Mouse (Mus musculus) embryonic facial prominence, embryonic 12.5 days (tissue): ENCODE data around the gene Slc41a1. TPM values are rescaled to one million over a fixed set of nuclear protein-coding genes. Genes with fewer than 3 reads are reported as not detected.

Source experiments
- ATAC-seq: fragments of 200-750 bp; cut with Nextera tagmentation; 2 replicates; pipeline ENCODE4 v1.8.0; 2017; ENCODE audit not compliant: insufficient number of reproducible peaks, insufficient read depth, low FRiP score, low TSS enrichment
- H3K27ac ChIP-seq: fragments of 300-500 bp; sonication (generic); 2 replicates; pipeline ENCODE4 v1.5.1; 2016; ENCODE audit warnings: mild to moderate bottlenecking
- H3K27me3 ChIP-seq: fragments of 300-500 bp; sonication (generic); 2 replicates; pipeline ENCODE4 v1.6.1; 2016; ENCODE audit warnings: mild to moderate bottlenecking, moderate library complexity
- H3K36me3 ChIP-seq: fragments of 300-500 bp; sonication (generic); 2 replicates; pipeline ENCODE4 v1.6.1; 2016; ENCODE audit warnings: mild to moderate bottlenecking
- H3K4me1 ChIP-seq: fragments of 300-500 bp; sonication (generic); 2 replicates; pipeline ENCODE4 v1.6.1; 2016
- H3K4me2 ChIP-seq: fragments of 300-500 bp; sonication (generic); replicated peaks from 2 replicates; pipeline ENCODE4 v1.6.1; 2016; ENCODE audit warnings: mild to moderate bottlenecking, moderate library complexity
- H3K4me3 ChIP-seq: fragments of 300-500 bp; sonication (generic); 2 replicates; pipeline ENCODE4 v1.5.1; 2016; ENCODE audit warnings: mild to moderate bottlenecking
- H3K9ac ChIP-seq: fragments of 300-500 bp; sonication (generic); 2 replicates; pipeline ENCODE4 v1.6.1; 2016; ENCODE audit warnings: mild to moderate bottlenecking, moderate library complexity
- H3K9me3 ChIP-seq: fragments of 300-500 bp; sonication (generic); 2 replicates; pipeline ENCODE4 v1.6.1; 2016; ENCODE audit warnings: mild to moderate bottlenecking, moderate library complexity
- WGBS: fragments of 180-500 bp; shearing (Covaris S2); methylation state at CpG from one replicate; pipeline ENCODE4 v1.1.7; 2016; 5-methylcytosine and 5-hydroxymethylcytosine counted together
- polyA plus RNA-seq: library from polyadenylated mRNA; unstranded; fragments of >200 nt; fragmentation: Nextera tagmentation; extraction: Ambion mirVana; gene quantifications from 2 replicates; pipeline ENCODE4 v1.2.1, GENCODE M21; 2016

The Slc41a1 gene
- polyA plus RNA-seq, 1 experiment from 2014 or later: 15.1 TPM

DNA sequence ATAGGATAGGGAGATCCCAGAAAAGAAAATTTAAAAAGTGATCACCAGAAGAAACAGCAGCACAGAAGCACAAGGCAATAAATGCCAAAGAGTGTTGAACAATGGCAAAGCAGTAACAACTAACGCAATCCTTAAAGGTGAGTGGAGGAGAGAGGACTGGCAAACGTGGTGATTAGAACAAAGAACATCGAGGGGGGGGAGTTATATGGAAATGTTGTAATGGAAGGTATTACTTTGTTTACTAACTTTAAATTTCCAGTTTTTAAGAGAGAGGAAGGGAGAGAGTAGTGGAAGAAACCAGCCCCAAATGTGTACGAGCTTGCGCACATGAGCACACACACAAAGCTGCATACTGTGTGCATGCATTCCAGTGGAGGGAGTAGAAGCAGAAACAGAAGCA is 38.3 kb downstream of the Slc41a1 start:
- WGBS: 73% methylated on average over 5 of the region's 5 CpGs
- Histone ChIP-seq H3K27ac (no peak overlapping the region), H3K9ac (no peak overlapping the region), H3K36me3 (no peaks in the 10 kb centered on the region), H3K27me3 (no peaks in the 10 kb centered on the region), H3K4me1 (peaks cover 5% of the 10 kb centered on the region; the same call in 1 of the 2 replicates), H3K4me2 (no peak overlapping the region), H3K4me3 (no peak overlapping the region), H3K9me3 (no peaks in the 10 kb centered on the region)
- no peak for ATAC-seq

DNA sequence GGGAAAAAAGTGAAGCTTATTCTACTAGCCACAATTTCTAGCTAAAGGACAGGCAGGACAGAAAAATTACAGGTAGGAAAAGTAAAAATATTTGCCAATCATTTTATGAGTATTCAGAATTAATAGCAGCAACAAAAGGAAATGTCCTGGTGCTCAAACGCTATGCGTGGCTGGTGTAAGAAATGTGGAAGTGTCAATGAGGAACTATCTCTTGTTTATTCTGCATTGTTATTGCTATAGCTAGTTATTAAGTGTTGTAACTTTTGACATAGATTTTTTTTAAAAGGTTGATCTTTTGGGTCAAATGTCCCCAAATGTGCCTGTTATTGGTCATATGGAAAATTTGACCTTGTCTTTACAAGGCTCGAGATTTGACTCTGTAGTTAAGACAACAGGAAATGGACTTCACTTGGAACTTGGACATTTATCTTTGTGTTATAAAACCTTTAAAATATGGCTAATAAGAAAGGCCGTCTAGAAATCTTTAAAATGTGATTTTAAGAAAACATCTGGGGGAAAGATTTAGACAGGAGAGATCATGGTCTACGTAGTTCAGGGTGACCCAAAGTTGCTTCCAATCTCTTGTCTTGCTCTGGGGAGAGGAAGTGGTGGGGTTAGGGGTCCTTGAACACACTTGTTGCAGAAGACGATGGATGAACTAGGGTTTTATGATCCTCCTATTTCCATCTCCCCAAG is 39.2 kb downstream of the Slc41a1 start:
- no peaks in the 10 kb centered on the region for H3K36me3 ChIP-seq
- H3K27ac ChIP-seq: no peak overlapping the region
- H3K4me1 ChIP-seq: peaks cover 5% of the 10 kb centered on the region; the same call in 1 of the 2 replicates
- H3K9me3 ChIP-seq: no peaks in the 10 kb centered on the region
- no peaks in the 10 kb centered on the region for H3K27me3 ChIP-seq
- WGBS: 75% methylated on average over 6 of the region's 6 CpGs
- no peak overlapping the region for H3K4me3 ChIP-seq
- no peak overlapping the region for H3K9ac ChIP-seq
- no peak for ATAC-seq
- no peak overlapping the region for H3K4me2 ChIP-seq

DNA sequence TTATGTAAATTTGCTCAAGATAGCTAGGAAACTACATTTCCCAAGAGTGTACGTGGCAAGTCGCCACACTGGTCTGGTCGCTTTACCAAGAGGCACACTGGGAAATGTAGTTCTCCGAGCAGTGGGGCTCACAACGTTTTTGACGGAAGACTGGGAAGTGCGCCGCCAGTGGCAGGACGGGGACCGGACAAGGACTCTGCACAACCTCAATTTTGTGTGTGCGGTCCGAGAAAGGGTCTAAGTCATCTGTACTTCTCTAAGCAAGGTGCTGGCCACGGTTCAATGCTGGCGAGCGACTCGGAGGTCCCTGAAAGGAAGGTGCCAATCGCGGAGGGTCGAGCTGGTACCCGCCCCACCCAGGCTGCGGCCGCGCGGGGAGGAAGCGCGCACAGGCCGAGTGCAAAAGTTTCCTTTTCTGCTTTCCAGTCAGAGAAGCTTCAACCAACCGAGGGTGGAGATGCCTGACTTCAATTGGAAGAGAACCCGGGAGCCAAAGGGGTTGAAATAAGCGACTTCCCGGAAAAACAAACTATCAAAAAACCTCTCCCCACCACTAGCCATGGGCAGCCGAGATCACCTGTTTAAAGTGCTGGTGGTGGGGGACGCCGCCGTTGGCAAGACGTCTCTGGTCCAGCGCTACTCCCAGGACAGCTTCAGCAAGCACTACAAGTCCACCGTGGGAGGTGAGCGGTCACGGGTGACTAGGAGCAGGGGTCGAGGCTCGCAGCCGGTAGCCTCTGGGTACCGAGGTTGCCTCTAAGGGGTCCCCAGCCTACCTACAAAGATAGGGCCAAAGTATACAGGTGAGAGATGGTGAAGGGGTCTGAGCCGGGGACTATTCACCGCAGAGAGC is 40.0 kb downstream of the Slc41a1 start, which contains the start of gene Rab29:
Rab29 (plus strand) TSS at position 132 of the 853 bp plus-strand sequence.
- Histone ChIP-seq H3K27me3 (no peaks in the 10 kb centered on the region), H3K4me1 (peaks cover 5% of the 10 kb centered on the region; the same call in 1 of the 2 replicates), H3K4me2 (peak within 1 kb of the TSS; percentile 81), H3K27ac (no peak within 1 kb of the TSS), H3K9me3 (no peaks in the 10 kb centered on the region), H3K36me3 (no peaks in the 10 kb centered on the region), H3K9ac (peak within 1 kb of the TSS; percentile 50), H3K4me3 (peak within 1 kb of the TSS; percentile 53)
- ATAC-seq: peak; percentile 86
- 2% methylated on average over 46 of the region's 46 CpGs for WGBS

DNA sequence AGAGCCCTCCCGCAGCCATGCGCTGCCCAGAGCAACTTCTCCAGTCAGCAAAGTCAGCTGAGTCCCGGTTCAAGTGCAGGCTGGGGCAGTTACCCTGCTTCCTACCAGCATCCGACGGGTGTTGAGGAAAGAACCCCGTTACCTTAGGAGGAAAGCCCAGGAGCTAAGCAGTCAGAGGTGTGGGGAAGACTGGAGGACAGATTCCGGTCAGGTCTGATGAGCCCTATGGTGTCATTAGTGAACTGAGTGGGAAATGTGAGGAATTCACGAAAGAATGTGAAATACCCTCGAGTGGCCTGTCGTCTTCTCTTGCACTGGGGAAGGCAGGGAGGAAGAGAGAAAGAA is 40.6 kb downstream of the Slc41a1 start:
- Histone ChIP-seq H3K4me3 (peak overlapping the region; percentile 53), H3K9ac (peak overlapping the region; percentile 50), H3K27me3 (no peaks in the 10 kb centered on the region), H3K9me3 (no peaks in the 10 kb centered on the region), H3K4me1 (peaks cover 5% of the 10 kb centered on the region; the same call in 1 of the 2 replicates), H3K36me3 (no peaks in the 10 kb centered on the region), H3K4me2 (peak overlapping the region; percentile 81), H3K27ac (no peak overlapping the region)
- WGBS: 23% methylated on average over 10 of the region's 10 CpGs
- ATAC-seq: no peak

DNA sequence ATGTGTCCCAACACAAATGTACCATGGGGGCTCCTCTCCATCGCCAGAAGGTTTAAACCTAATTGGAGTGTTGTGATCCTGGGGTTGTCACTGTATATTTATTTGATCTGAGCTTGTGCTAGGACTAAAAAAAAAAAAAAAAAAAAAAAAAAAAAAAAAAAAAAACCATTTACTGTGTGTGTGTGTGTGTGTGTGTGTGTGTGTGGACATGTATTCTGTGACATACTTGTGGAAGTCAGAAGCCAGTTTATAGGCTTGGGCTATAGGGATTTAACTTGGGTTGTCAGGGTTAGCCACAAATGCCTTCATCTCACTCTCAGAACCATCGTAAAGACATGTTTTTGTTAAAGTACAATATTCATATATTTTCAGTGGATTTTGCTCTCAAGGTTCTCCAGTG is 42.3 kb downstream of the Slc41a1 start:
- no peak overlapping the region for H3K4me2 ChIP-seq
- ATAC-seq: no peak
- no peaks in the 10 kb centered on the region for H3K36me3 ChIP-seq
- H3K4me1 ChIP-seq: peaks cover 5% of the 10 kb centered on the region; the same call in 1 of the 2 replicates
- WGBS: 86% methylated on average over 2 of the region's 2 CpGs
- H3K9me3 ChIP-seq: no peaks in the 10 kb centered on the region
- H3K4me3 ChIP-seq: no peak overlapping the region
- no peak overlapping the region for H3K9ac ChIP-seq
- no peaks in the 10 kb centered on the region for H3K27me3 ChIP-seq
- no peak overlapping the region for H3K27ac ChIP-seq

DNA sequence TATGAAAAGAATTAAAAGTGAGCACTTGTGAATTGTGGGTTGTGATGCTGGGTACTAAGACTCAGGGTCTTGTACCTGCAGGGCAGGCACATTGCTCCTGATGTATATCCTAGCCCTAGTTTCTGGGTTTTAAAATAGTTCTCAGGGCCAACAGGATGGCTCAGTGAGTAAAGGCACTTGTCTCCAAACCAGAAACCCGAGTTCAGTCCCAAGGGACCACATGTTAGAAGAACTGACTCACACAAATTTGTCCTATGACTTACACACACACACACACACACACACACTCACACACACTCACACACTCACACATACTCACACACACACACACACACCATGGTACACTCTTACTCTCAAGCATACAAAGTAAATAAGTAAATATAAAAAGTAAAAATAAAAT is 45.6 kb downstream of the Slc41a1 start:
- Histone ChIP-seq H3K36me3 (no peaks in the 10 kb centered on the region), H3K27me3 (no peaks in the 10 kb centered on the region), H3K9ac (no peak overlapping the region), H3K4me1 (peaks cover 2% of the 10 kb centered on the region; the same call in 1 of the 2 replicates), H3K27ac (no peak overlapping the region), H3K4me2 (no peak overlapping the region), H3K9me3 (no peaks in the 10 kb centered on the region), H3K4me3 (no peak overlapping the region)
- ATAC-seq: no peak
- WGBS: 57% methylated on average over 1 of the region's 1 CpGs

DNA sequence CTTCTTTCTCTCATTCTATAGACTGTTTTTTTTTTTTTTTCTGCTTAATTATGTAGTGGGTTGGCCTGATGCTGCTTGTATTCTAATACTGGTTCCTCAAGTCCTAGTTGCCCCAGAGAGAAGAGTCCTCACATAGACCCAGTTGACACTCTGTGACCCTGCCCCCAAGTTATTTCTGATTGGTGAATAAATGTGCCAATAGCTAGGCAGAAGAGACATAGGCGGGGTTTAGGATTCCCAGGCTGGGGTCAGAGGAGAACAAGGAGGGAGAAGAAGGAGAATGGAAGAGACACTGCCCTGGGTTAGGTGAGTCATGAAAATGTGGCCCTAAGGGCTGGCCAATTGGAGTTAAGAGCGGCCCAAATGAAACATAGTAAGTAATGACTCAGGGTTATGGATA is 52.5 kb downstream of the Slc41a1 start:
- Histone ChIP-seq H3K4me2 (no peak overlapping the region), H3K27ac (no peak overlapping the region), H3K36me3 (no peaks in the 10 kb centered on the region), H3K9ac (no peak overlapping the region), H3K4me3 (no peak overlapping the region), H3K4me1 (no peaks in the 10 kb centered on the region), H3K27me3 (no peaks in the 10 kb centered on the region), H3K9me3 (no peaks in the 10 kb centered on the region)
- 83% methylated on average over 2 of the region's 2 CpGs for WGBS
- ATAC-seq: no peak

DNA sequence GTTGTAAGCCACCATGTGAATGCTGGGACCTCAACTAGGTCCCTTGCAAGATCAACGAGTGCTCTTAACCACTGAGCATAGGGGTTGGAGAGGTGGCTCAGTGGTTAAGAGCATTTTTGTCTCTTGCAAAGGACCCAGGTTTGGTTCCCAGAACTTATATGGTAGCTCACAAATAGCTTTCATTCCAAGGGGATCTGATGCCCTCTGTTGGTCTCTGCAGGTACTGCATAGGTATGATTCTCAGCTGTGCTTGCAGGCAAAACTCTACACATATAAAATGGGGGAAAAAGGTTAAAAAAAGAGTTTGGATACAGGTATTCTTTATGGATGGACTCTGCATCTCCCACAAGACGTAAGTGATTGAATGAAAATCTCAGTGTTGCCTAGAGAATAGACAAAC is 55.5 kb downstream of the Slc41a1 start:
- no peaks in the 10 kb centered on the region for H3K36me3 ChIP-seq
- WGBS: 58% methylated on average over 2 of the region's 2 CpGs
- no peaks in the 10 kb centered on the region for H3K9me3 ChIP-seq

DNA sequence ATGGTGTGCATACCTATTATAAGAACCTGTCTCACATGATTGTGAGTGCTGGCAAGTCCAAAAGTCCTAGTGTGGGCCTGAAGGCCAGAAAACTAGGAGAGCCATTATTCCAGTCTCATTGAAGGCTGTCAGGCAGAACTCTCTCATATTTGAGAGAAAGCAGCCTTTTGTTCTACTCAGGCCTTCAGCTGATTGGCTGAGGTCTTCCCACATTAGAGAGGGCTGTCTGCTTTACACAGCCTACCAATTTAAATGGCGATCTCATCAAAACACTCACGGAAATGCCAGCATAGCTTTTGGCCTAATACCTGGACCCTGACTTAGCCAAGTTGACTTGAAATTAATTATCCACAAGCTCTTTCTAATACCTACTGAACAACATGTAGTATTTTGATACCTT is 58.9 kb downstream of the Slc41a1 start:
- Histone ChIP-seq H3K27me3 (no peaks in the 10 kb centered on the region), H3K4me2 (no peak overlapping the region), H3K4me1 (no peaks in the 10 kb centered on the region), H3K9me3 (no peaks in the 10 kb centered on the region), H3K27ac (no peak overlapping the region), H3K9ac (no peak overlapping the region), H3K36me3 (no peaks in the 10 kb centered on the region), H3K4me3 (no peak overlapping the region)
- 81% methylated on average over 2 of the region's 2 CpGs for WGBS
- ATAC-seq: no peak

More for the DNA sequence above, 55.5 kb downstream of the Slc41a1 start:
- H3K4me2 ChIP-seq: no peak overlapping the region
- ATAC-seq: no peak
- no peak overlapping the region for H3K9ac ChIP-seq
- no peaks in the 10 kb centered on the region for H3K4me1 ChIP-seq
- H3K27me3 ChIP-seq: no peaks in the 10 kb centered on the region
- H3K27ac ChIP-seq: no peak overlapping the region
- H3K4me3 ChIP-seq: no peak overlapping the region

DNA sequence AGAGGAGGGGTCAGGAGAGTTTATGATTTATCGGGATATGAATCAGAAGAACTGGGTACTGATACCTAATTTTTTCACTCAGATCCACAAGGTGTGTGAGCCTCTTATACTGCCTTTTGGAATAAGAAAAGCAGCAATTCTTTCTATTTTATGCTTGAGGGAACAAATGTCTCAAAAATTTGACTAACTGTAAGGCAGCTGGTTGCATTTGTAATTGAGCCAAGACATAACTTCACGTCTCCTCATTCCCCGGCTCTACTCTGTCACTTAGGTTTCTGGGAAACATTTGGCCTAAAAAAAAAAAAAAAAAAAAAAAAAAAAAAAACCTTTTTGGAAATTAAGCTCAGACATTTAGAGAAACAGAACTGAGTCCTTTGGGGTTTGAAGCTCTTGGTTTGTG is 59.3 kb downstream of the Slc41a1 start:
- no peak overlapping the region for H3K4me3 ChIP-seq
- H3K36me3 ChIP-seq: no peaks in the 10 kb centered on the region
- ATAC-seq: no peak
- H3K4me2 ChIP-seq: no peak overlapping the region
- 84% methylated on average over 3 of the region's 3 CpGs for WGBS
- H3K9ac ChIP-seq: no peak overlapping the region
- H3K27me3 ChIP-seq: no peaks in the 10 kb centered on the region
- H3K4me1 ChIP-seq: no peaks in the 10 kb centered on the region
- no peaks in the 10 kb centered on the region for H3K9me3 ChIP-seq
- H3K27ac ChIP-seq: no peak overlapping the region

DNA sequence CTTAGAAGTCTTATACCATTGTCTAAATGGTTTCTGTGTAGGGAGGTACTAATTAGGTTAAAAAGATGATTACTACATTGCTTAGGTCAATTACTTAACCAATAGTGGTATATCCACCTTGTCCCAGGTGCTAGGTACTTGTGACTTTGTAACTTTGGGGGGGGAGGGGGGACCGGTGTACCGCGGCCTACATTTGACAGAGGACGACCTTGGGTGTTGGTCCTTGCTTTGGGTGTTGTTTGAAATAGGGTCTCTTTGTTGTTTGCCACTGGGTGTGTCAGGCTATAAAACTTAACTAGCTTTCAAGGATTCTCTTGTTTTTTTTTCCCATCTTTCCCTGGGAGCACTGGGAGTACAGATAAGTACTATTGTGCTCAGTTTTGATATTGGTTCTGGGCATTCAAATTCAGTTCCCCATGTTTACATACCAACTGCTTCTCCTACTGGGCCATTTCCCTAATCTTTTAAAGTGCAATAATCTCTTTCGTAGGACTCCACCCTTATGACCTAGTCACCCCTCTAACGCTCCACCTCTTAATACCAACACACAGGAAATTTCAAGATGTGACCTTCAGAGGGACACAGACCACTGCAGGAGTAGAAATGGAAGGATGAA is 62.9 kb downstream of the Slc41a1 start:
- 80% methylated on average over 6 of the region's 6 CpGs for WGBS
- no peaks in the 10 kb centered on the region for H3K27me3 ChIP-seq
- H3K9ac ChIP-seq: no peak overlapping the region
- no peaks in the 10 kb centered on the region for H3K36me3 ChIP-seq
- H3K9me3 ChIP-seq: no peaks in the 10 kb centered on the region
- H3K4me2 ChIP-seq: no peak overlapping the region
- H3K4me3 ChIP-seq: no peak overlapping the region
- H3K27ac ChIP-seq: no peak overlapping the region
- H3K4me1 ChIP-seq: no peaks in the 10 kb centered on the region
- ATAC-seq: no peak

DNA sequence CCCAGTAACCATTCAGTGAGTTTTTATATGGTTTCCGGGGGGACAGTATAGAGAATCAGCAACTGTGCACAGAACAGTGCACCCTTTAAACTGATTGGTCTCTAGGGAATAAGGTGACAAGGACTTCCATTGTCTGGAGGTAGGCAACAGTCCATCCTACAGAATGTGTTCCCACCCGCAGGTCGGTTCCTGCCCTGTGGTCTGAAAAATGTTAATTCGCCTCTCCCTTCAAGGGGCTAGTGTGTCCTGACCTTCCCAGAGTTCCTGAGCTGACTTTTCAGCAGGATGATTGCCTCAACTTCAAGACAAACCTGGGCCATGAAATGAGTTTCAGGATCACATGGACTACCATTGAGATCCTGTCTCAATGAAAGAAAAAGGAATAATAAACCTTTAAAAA is 64.1 kb downstream of the Slc41a1 start:
- ATAC-seq: no peak
- no peak overlapping the region for H3K4me3 ChIP-seq
- no peak overlapping the region for H3K27ac ChIP-seq
- no peaks in the 10 kb centered on the region for H3K27me3 ChIP-seq
- no peaks in the 10 kb centered on the region for H3K36me3 ChIP-seq
- H3K9ac ChIP-seq: no peak overlapping the region
- H3K4me2 ChIP-seq: no peak overlapping the region
- 40% methylated on average over 4 of the region's 4 CpGs for WGBS
- no peaks in the 10 kb centered on the region for H3K4me1 ChIP-seq
- H3K9me3 ChIP-seq: no peaks in the 10 kb centered on the region
